Mouse (Mus musculus): ENCODE data around the gene Eipr1. TPM values are rescaled to one million over a fixed set of nuclear protein-coding genes. Genes with fewer than 3 reads are reported as not detected.

The Eipr1 gene
- polyA plus RNA-seq, 1 experiment, result 25.7 TPM

GRCm38 (mm10) chr12:28887712-28888111 lies 136.1 kb downstream of the Eipr1 start:
- TF ChIP-seq CTCF (IDR thresholded peaks at IDR 0.05; ENCODE audit: control insufficient read depth, insufficient read depth, insufficient replicate concordance, low read depth, low read length) (no peak), POLR2A (IDR thresholded peaks at IDR 0.05; ENCODE audit: control insufficient read depth, low read depth, low read length) (no peak)
- Histone ChIP-seq H3K4me3 (ENCODE audit: control insufficient read depth, low read depth, low read length) (no peak overlapping the region), H3K27me3 (ENCODE audit: control insufficient read depth, insufficient read depth, low read length) (no peaks in the 10 kb centered on the region), H3K4me1 (ENCODE audit: control insufficient read depth, insufficient read depth, low read length) (no peaks in the 10 kb centered on the region), H3K36me3 (ENCODE audit: control insufficient read depth, insufficient read depth, low read length) (no peaks in the 10 kb centered on the region), H3K27ac (ENCODE audit: control insufficient read depth, insufficient read depth, low read depth, low read length) (no peak overlapping the region)

GRCm38 (mm10) chr12:28889068-28889674 lies 137.6 kb downstream of the Eipr1 start:
- Histone ChIP-seq H3K36me3 (ENCODE audit: control insufficient read depth, insufficient read depth, low read length) (no peaks in the 10 kb centered on the region), H3K27ac (ENCODE audit: control insufficient read depth, insufficient read depth, low read depth, low read length) (no peak overlapping the region), H3K27me3 (ENCODE audit: control insufficient read depth, insufficient read depth, low read length) (no peaks in the 10 kb centered on the region), H3K4me3 (ENCODE audit: control insufficient read depth, low read depth, low read length) (no peak overlapping the region), H3K4me1 (ENCODE audit: control insufficient read depth, insufficient read depth, low read length) (no peaks in the 10 kb centered on the region)
- TF ChIP-seq CTCF (IDR thresholded peaks at IDR 0.05; ENCODE audit: control insufficient read depth, insufficient read depth, insufficient replicate concordance, low read depth, low read length), result no peak
- TF ChIP-seq POLR2A (IDR thresholded peaks at IDR 0.05; ENCODE audit: control insufficient read depth, low read depth, low read length), result no peak

GRCm38 (mm10) chr12:28891523-28891922 lies 139.9 kb downstream of the Eipr1 start:
- Histone ChIP-seq H3K4me3 (ENCODE audit: control insufficient read depth, low read depth, low read length) (no peak overlapping the region), H3K36me3 (ENCODE audit: control insufficient read depth, insufficient read depth, low read length) (no peaks in the 10 kb centered on the region)

GRCm38 (mm10) chr12:28896577-28896976 lies 145.0 kb downstream of the Eipr1 start:
- Histone ChIP-seq H3K4me3 (ENCODE audit: control insufficient read depth, low read depth, low read length) (no peak overlapping the region), H3K27ac (ENCODE audit: control insufficient read depth, insufficient read depth, low read depth, low read length) (no peak overlapping the region), H3K4me1 (ENCODE audit: control insufficient read depth, insufficient read depth, low read length) (no peaks in the 10 kb centered on the region), H3K27me3 (ENCODE audit: control insufficient read depth, insufficient read depth, low read length) (no peaks in the 10 kb centered on the region), H3K36me3 (ENCODE audit: control insufficient read depth, insufficient read depth, low read length) (no peaks in the 10 kb centered on the region)
- TF ChIP-seq POLR2A (IDR thresholded peaks at IDR 0.05; ENCODE audit: control insufficient read depth, low read depth, low read length), result no peak
- TF ChIP-seq CTCF (IDR thresholded peaks at IDR 0.05; ENCODE audit: control insufficient read depth, insufficient read depth, insufficient replicate concordance, low read depth, low read length), result no peak

More at GRCm38 (mm10) chr12:28891523-28891922, 139.9 kb downstream of the Eipr1 start:
- TF ChIP-seq CTCF (IDR thresholded peaks at IDR 0.05; ENCODE audit: control insufficient read depth, insufficient read depth, insufficient replicate concordance, low read depth, low read length) (no peak), POLR2A (IDR thresholded peaks at IDR 0.05; ENCODE audit: control insufficient read depth, low read depth, low read length) (no peak)
- no peaks in the 10 kb centered on the region for H3K27me3 ChIP-seq (ENCODE audit: control insufficient read depth, insufficient read depth, low read length)
- no peak overlapping the region for H3K27ac ChIP-seq (ENCODE audit: control insufficient read depth, insufficient read depth, low read depth, low read length)
- H3K4me1 ChIP-seq (ENCODE audit: control insufficient read depth, insufficient read depth, low read length), result no peaks in the 10 kb centered on the region

GRCm38 (mm10) chr12:28898307-28898706 lies 146.7 kb downstream of the Eipr1 start:
- H3K27ac ChIP-seq (ENCODE audit: control insufficient read depth, insufficient read depth, low read depth, low read length), result no peak overlapping the region
- H3K4me1 ChIP-seq (ENCODE audit: control insufficient read depth, insufficient read depth, low read length), result no peaks in the 10 kb centered on the region
- no peaks in the 10 kb centered on the region for H3K36me3 ChIP-seq (ENCODE audit: control insufficient read depth, insufficient read depth, low read length)
- no peaks in the 10 kb centered on the region for H3K27me3 ChIP-seq (ENCODE audit: control insufficient read depth, insufficient read depth, low read length)
- no peak for TF ChIP-seq CTCF (IDR thresholded peaks at IDR 0.05; ENCODE audit: control insufficient read depth, insufficient read depth, insufficient replicate concordance, low read depth, low read length)
- TF ChIP-seq POLR2A (IDR thresholded peaks at IDR 0.05; ENCODE audit: control insufficient read depth, low read depth, low read length), result no peak
- no peak overlapping the region for H3K4me3 ChIP-seq (ENCODE audit: control insufficient read depth, low read depth, low read length)

GRCm38 (mm10) chr12:28899696-28900095 lies 148.1 kb downstream of the Eipr1 start:
- no peaks in the 10 kb centered on the region for H3K27me3 ChIP-seq (ENCODE audit: control insufficient read depth, insufficient read depth, low read length)
- H3K4me3 ChIP-seq (ENCODE audit: control insufficient read depth, low read depth, low read length), result no peak overlapping the region
- no peaks in the 10 kb centered on the region for H3K36me3 ChIP-seq (ENCODE audit: control insufficient read depth, insufficient read depth, low read length)
- H3K4me1 ChIP-seq (ENCODE audit: control insufficient read depth, insufficient read depth, low read length), result no peaks in the 10 kb centered on the region
- H3K27ac ChIP-seq (ENCODE audit: control insufficient read depth, insufficient read depth, low read depth, low read length), result no peak overlapping the region
- TF ChIP-seq CTCF (IDR thresholded peaks at IDR 0.05; ENCODE audit: control insufficient read depth, insufficient read depth, insufficient replicate concordance, low read depth, low read length) (no peak), POLR2A (IDR thresholded peaks at IDR 0.05; ENCODE audit: control insufficient read depth, low read depth, low read length) (no peak)

GRCm38 (mm10) chr12:28900341-28900740 lies 148.7 kb downstream of the Eipr1 start:
- Histone ChIP-seq H3K4me1 (ENCODE audit: control insufficient read depth, insufficient read depth, low read length) (no peaks in the 10 kb centered on the region), H3K4me3 (ENCODE audit: control insufficient read depth, low read depth, low read length) (no peak overlapping the region), H3K36me3 (ENCODE audit: control insufficient read depth, insufficient read depth, low read length) (no peaks in the 10 kb centered on the region), H3K27ac (ENCODE audit: control insufficient read depth, insufficient read depth, low read depth, low read length) (no peak overlapping the region), H3K27me3 (ENCODE audit: control insufficient read depth, insufficient read depth, low read length) (no peaks in the 10 kb centered on the region)
- TF ChIP-seq POLR2A (IDR thresholded peaks at IDR 0.05; ENCODE audit: control insufficient read depth, low read depth, low read length) (no peak), CTCF (IDR thresholded peaks at IDR 0.05; ENCODE audit: control insufficient read depth, insufficient read depth, insufficient replicate concordance, low read depth, low read length) (no peak)

All from testis, adult 2 months (tissue).